Mouse (Mus musculus) intestine, embryonic 14.5 days (tissue): Measurements from ENCODE around the gene Fbxl14. TPM values are rescaled to one million over a fixed set of nuclear protein-coding genes. Genes with fewer than 3 reads are reported as not detected.
A peak's percentile ranks its signal among the peaks of the same experiment; 100 is the strongest.

Source experiments
- ATAC-seq: fragments of 200-750 bp; cut with Nextera tagmentation; replicated peaks from 2 replicates; pipeline ENCODE4 v1.8.0; 2017; ENCODE audit warnings: low read depth, moderate number of reproducible peaks, moderate TSS enrichment, moderate library complexity; ENCODE audit not compliant: low FRiP score, low TSS enrichment
- DNase-seq: peaks from one replicate; pipeline ENCODE4 v3.0.0-alpha.2; 2018; ENCODE audit warnings: low spot score
- H3K27ac ChIP-seq: fragments of 300-500 bp; sonication (generic); 2 replicates; pipeline ENCODE4 v1.5.1; 2014; ENCODE audit warnings: low read depth, mild to moderate bottlenecking, control low read depth
- H3K27me3 ChIP-seq: fragments of 300-500 bp; sonication (generic); replicated peaks from 2 replicates; pipeline ENCODE4 v1.6.1; 2014; ENCODE audit warnings: low read length, control low read depth; ENCODE audit not compliant: control insufficient read depth, insufficient read depth
- H3K36me3 ChIP-seq: fragments of 300-500 bp; sonication (generic); 2 replicates; pipeline ENCODE4 v1.6.1; 2014; ENCODE audit warnings: low read length, control low read depth; ENCODE audit not compliant: control insufficient read depth, insufficient read depth
- H3K4me1 ChIP-seq: fragments of 300-500 bp; sonication (generic); replicated peaks from 2 replicates; pipeline ENCODE4 v1.6.1; 2014; ENCODE audit warnings: low read length, control low read depth, mixed read lengths; ENCODE audit not compliant: control insufficient read depth, insufficient read depth
- H3K4me2 ChIP-seq: fragments of 300-500 bp; sonication (generic); 2 replicates; pipeline ENCODE4 v1.6.1; 2014; ENCODE audit warnings: low read length
- H3K4me3 ChIP-seq: fragments of 300-500 bp; sonication (generic); 2 replicates; pipeline ENCODE4 v1.5.1; 2014; ENCODE audit warnings: low read depth, low read length, control low read depth, mixed read lengths
- H3K9ac ChIP-seq: fragments of 300-500 bp; sonication (generic); 2 replicates; pipeline ENCODE4 v1.6.1; 2014; ENCODE audit warnings: mild to moderate bottlenecking, low read length
- H3K9me3 ChIP-seq: fragments of 300-500 bp; sonication (generic); 2 replicates; pipeline ENCODE4 v1.6.1; 2016; ENCODE audit warnings: low read length, control low read depth; ENCODE audit not compliant: control insufficient read depth
- WGBS: fragments of 180-500 bp; shearing (Covaris S2); extraction: QIAGEN DNeasy Blood & Tissue Kit; methylation state at CpG from one replicate; pipeline ENCODE4 v1.1.7; 2014; 5-methylcytosine and 5-hydroxymethylcytosine counted together
- polyA plus RNA-seq: library from polyadenylated mRNA; unstranded; fragments of >200 nt; fragmentation: Nextera tagmentation; extraction: Ambion mirVana; gene quantifications from 2 replicates; pipeline ENCODE4 v1.2.1, GENCODE M21; 2014

Fbxl14 gene
- polyA plus RNA-seq, 1 experiment from 2014 or later, result 6.4 TPM

GRCm38 (mm10) chr6:119486381-119487084 is 7.1 kb downstream of the Fbxl14 start:
- DNase-seq (no peak), ATAC-seq (no peak)
- H3K36me3 ChIP-seq, result peaks cover 7% of the 10 kb centered on the region
- H3K4me1 ChIP-seq, result peaks cover 34% of the 10 kb centered on the region
- H3K27ac ChIP-seq, result no peak overlapping the region
- no peak overlapping the region for H3K4me2 ChIP-seq
- no peaks in the 10 kb centered on the region for H3K9me3 ChIP-seq
- no peak overlapping the region for H3K9ac ChIP-seq
- H3K4me3 ChIP-seq, result no peak overlapping the region
- WGBS, result 87% methylated on average over 12 of the region's 12 CpGs
- no peaks in the 10 kb centered on the region for H3K27me3 ChIP-seq

DNA sequence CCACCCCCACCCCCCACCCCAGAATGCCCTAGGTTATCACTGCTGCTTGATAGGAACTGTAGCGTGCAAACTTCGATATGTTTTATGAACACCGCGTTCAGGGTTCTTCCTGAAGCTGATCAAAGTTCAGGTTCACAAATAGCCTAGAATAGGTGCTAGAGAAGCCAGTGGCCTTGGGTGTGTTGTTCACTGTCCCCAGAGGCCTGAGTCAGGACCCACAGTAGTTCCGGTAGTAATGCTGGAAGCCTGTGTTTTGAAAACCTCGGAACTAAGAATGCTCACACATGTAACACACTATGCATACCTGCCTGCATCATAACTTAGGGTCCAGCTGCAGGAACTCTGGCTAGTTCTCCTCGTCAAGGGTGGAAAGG is 7.6 kb downstream of the Fbxl14 start:
- no peak for ATAC-seq
- H3K27ac ChIP-seq, result no peak overlapping the region
- DNase-seq, result no peak
- no peak overlapping the region for H3K4me2 ChIP-seq
- no peak overlapping the region for H3K4me3 ChIP-seq
- no peaks in the 10 kb centered on the region for H3K9me3 ChIP-seq
- H3K36me3 ChIP-seq, result peaks cover 7% of the 10 kb centered on the region
- 81% methylated on average over 7 of the region's 7 CpGs for WGBS
- H3K9ac ChIP-seq, result no peak overlapping the region
- peaks cover 32% of the 10 kb centered on the region for H3K4me1 ChIP-seq
- H3K27me3 ChIP-seq, result no peaks in the 10 kb centered on the region

- Histone ChIP-seq H3K4me2 (no peak overlapping the region), H3K4me3 (no peak overlapping the region), H3K9me3 (no peaks in the 10 kb centered on the region), H3K9ac (no peak overlapping the region), H3K36me3 (peaks cover 7% of the 10 kb centered on the region), H3K4me1 (peaks cover 28% of the 10 kb centered on the region), H3K27me3 (no peaks in the 10 kb centered on the region), H3K27ac (no peak overlapping the region)
- DNase-seq (no peak), ATAC-seq (no peak)
- WGBS, result 91% methylated on average over 9 of the region's 9 CpGs
Observed at GRCm38 (mm10) chr6:119487619-119488018, 8.2 kb downstream of the Fbxl14 start.

GRCm38 (mm10) chr6:119489765-119490164 is 10.3 kb downstream of the Fbxl14 start:
- H3K27ac ChIP-seq, result no peak overlapping the region
- DNase-seq, result peak; percentile 79
- H3K27me3 ChIP-seq, result no peaks in the 10 kb centered on the region
- WGBS, result 9% methylated on average over 5 of the region's 5 CpGs
- H3K36me3 ChIP-seq, result no peaks in the 10 kb centered on the region; the same call in 1 of the 2 replicates
- no peak overlapping the region for H3K9ac ChIP-seq
- no peak for ATAC-seq
- no peaks in the 10 kb centered on the region for H3K9me3 ChIP-seq
- peaks cover 14% of the 10 kb centered on the region; the same call in 1 of the 2 replicates for H3K4me1 ChIP-seq
- H3K4me2 ChIP-seq, result no peak overlapping the region
- H3K4me3 ChIP-seq, result no peak overlapping the region

DNA sequence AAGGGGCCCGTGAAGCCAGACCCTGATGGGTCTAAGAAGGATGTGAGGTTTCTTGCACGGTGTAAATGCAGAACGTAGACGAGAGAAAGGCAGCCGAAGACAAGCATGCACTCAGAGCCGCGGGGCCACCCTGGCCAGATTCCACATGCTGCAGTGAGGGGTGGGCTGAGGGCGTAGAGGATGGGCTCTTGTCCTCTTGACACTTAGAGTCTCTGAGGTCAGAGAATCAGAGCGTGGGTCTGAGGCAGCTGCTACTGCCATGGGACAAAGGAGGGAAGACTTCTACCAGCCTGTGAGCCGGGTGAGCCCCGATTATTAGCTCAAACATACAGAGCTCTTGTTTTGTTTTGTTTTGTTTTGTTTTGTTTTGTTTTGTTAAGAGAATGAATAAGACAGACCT is 11.1 kb downstream of the Fbxl14 start:
- Histone ChIP-seq H3K4me1 (peaks cover 6% of the 10 kb centered on the region; the same call in 1 of the 2 replicates), H3K9me3 (no peaks in the 10 kb centered on the region), H3K27me3 (no peaks in the 10 kb centered on the region), H3K36me3 (no peaks in the 10 kb centered on the region), H3K4me2 (peak overlapping the region; percentile 14; the same call in 1 of the 2 replicates), H3K9ac (no peak overlapping the region), H3K4me3 (no peak overlapping the region), H3K27ac (no peak overlapping the region)
- 40% methylated on average over 11 of the region's 11 CpGs for WGBS
- ATAC-seq (no peak), DNase-seq (no peak)

GRCm38 (mm10) chr6:119491006-119491405 is 11.5 kb downstream of the Fbxl14 start:
- 64% methylated on average over 11 of the region's 11 CpGs for WGBS
- no peak for DNase-seq
- H3K27ac ChIP-seq, result no peak overlapping the region

DNA sequence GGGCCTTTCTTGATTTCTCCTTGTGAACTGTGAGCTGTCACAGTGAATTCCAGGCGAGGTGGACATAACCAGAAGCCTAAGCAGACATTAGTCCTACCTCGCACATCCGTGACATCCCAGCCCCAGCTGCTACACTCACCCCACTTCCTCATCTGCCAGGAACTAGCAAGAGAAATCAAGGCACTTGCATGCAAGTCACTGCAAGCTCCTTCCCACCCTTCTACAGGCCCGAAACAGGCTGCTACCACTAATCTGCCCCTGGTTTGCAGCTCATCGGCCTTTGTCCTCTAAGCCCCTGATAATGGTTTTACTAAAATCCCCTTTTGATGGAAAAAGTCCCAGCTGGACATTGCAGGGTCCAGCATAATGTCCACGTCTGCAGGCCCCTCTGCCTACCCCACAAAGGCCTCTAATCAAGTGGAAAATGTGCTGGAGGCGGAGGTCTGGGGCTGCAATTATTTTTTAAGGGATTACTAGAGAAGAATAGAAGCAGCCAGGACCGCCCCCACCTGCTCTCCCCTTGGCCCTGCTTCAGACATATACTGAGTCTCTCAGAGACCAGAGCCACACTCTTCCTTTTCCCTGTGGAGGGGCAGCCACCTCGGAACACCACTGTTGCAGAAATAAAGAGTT is 12.6 kb downstream of the Fbxl14 start:
- H3K9ac ChIP-seq, result no peak overlapping the region
- H3K36me3 ChIP-seq, result no peaks in the 10 kb centered on the region
- H3K4me2 ChIP-seq, result no peak overlapping the region
- no peaks in the 10 kb centered on the region for H3K9me3 ChIP-seq
- ATAC-seq (no peak), DNase-seq (no peak)
- H3K4me3 ChIP-seq, result no peak overlapping the region
- H3K27ac ChIP-seq, result no peak overlapping the region
- no peaks in the 10 kb centered on the region for H3K27me3 ChIP-seq
- 0 out of 2 replicates have a peak, but pooled peaks cover 4% of the 10 kb centered on the region for H3K4me1 ChIP-seq
- WGBS, result 72% methylated on average over 9 of the region's 9 CpGs

More at GRCm38 (mm10) chr6:119491006-119491405, 11.5 kb downstream of the Fbxl14 start:
- peak overlapping the region; percentile 14; the same call in 1 of the 2 replicates for H3K4me2 ChIP-seq
- H3K36me3 ChIP-seq, result no peaks in the 10 kb centered on the region
- no peak for ATAC-seq
- H3K4me1 ChIP-seq, result 0 out of 2 replicates have a peak, but pooled peaks cover 4% of the 10 kb centered on the region
- H3K9me3 ChIP-seq, result no peaks in the 10 kb centered on the region
- H3K27me3 ChIP-seq, result no peaks in the 10 kb centered on the region
- H3K9ac ChIP-seq, result no peak overlapping the region
- no peak overlapping the region for H3K4me3 ChIP-seq

DNA sequence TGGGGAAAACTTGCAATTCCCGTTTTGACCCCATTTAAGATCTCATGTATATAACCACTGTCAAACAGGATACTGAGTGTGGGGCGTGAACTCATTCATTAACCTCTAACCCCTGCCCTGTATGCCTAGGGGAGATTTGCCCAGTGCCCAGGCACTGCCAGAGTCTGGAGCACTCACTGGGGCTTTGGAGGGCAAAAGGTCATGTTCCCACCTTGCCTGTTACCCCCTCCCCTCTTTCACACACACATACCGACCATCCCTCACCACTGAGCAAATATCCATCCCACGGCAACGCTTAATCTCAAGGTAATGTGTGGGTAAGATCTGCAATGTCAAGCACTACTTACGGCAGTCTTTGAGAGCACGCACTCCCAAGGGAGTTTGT is 13.2 kb downstream of the Fbxl14 start:
- DNase-seq, result no peak
- Histone ChIP-seq H3K27ac (no peak overlapping the region), H3K9ac (no peak overlapping the region), H3K4me1 (0 out of 2 replicates have a peak, but pooled peaks cover 4% of the 10 kb centered on the region), H3K9me3 (no peaks in the 10 kb centered on the region), H3K36me3 (no peaks in the 10 kb centered on the region), H3K4me2 (no peak overlapping the region), H3K4me3 (no peak overlapping the region), H3K27me3 (no peaks in the 10 kb centered on the region)
- WGBS, result 42% methylated on average over 7 of the region's 7 CpGs
- ATAC-seq, result no peak
